Mouse (Mus musculus): ENCODE results near the gene Pitx2. TPM values are rescaled to one million over a fixed set of nuclear protein-coding genes. Genes with fewer than 3 reads are reported as not detected.

Gene Pitx2
- polyA plus RNA-seq, 1 experiment from 2014 or later = 0.20 TPM

GRCm38 (mm10) chr3:129164246-129164645 is 35.4 kb upstream of the Pitx2 start:
- Histone ChIP-seq H3K27ac (ENCODE audit: low read depth) (no peak overlapping the region), H3K27me3 (ENCODE audit: insufficient read depth, low read length) (0 out of 2 replicates have a peak, but pooled peaks cover 4% of the 10 kb centered on the region), H3K4me1 (ENCODE audit: insufficient read depth) (no peaks in the 10 kb centered on the region), H3K9me3 (ENCODE audit: low read length) (no peaks in the 10 kb centered on the region), H3K4me2 (ENCODE audit: low read depth, low read length) (no peak overlapping the region), H3K36me3 (replicated peaks; ENCODE audit: insufficient read depth, low read length) (no peaks in the 10 kb centered on the region), H3K9ac (replicated peaks) (no peak overlapping the region), H3K4me3 (ENCODE audit: low read depth, low read length) (no peak overlapping the region)
- 69% methylated on average over 1 of the region's 1 CpGs for WGBS (ENCODE audit: insufficient replicate concordance)
- ATAC-seq = no peak
- no peak for DNase-seq
- no peak for TF ChIP-seq EP300 (IDR thresholded peaks at IDR 0.05; ENCODE audit: low read depth)
- no peak for TF ChIP-seq CTCF (IDR thresholded peaks at IDR 0.05; ENCODE audit: low read depth)

GRCm38 (mm10) chr3:129165715-129166114 is 34.0 kb upstream of the Pitx2 start:
- DNase-seq (no peak), ATAC-seq (no peak)
- no peak overlapping the region for H3K4me2 ChIP-seq (ENCODE audit: low read depth, low read length)
- WGBS (ENCODE audit: insufficient replicate concordance) = 68% methylated on average over 8 of the region's 8 CpGs
- H3K27me3 ChIP-seq (ENCODE audit: insufficient read depth, low read length) = 0 out of 2 replicates have a peak, but pooled peaks cover 4% of the 10 kb centered on the region
- H3K9ac ChIP-seq (replicated peaks) = no peak overlapping the region
- H3K36me3 ChIP-seq (replicated peaks; ENCODE audit: insufficient read depth, low read length) = no peaks in the 10 kb centered on the region
- no peak for TF ChIP-seq EP300 (IDR thresholded peaks at IDR 0.05; ENCODE audit: low read depth)
- TF ChIP-seq CTCF (IDR thresholded peaks at IDR 0.05; ENCODE audit: low read depth) = no peak
- H3K27ac ChIP-seq (ENCODE audit: low read depth) = no peak overlapping the region
- H3K4me1 ChIP-seq (ENCODE audit: insufficient read depth) = no peaks in the 10 kb centered on the region
- H3K4me3 ChIP-seq (ENCODE audit: low read depth, low read length) = no peak overlapping the region
- no peaks in the 10 kb centered on the region for H3K9me3 ChIP-seq (ENCODE audit: low read length)

GRCm38 (mm10) chr3:129166684-129167083 is 33.0 kb upstream of the Pitx2 start:
- no peaks in the 10 kb centered on the region for H3K36me3 ChIP-seq (replicated peaks; ENCODE audit: insufficient read depth, low read length)
- H3K4me3 ChIP-seq (ENCODE audit: low read depth, low read length) = no peak overlapping the region
- 0 out of 2 replicates have a peak, but pooled peaks cover 4% of the 10 kb centered on the region for H3K27me3 ChIP-seq (ENCODE audit: insufficient read depth, low read length)
- H3K9me3 ChIP-seq (ENCODE audit: low read length) = no peaks in the 10 kb centered on the region
- DNase-seq = no peak
- no peak for ATAC-seq
- no peaks in the 10 kb centered on the region for H3K4me1 ChIP-seq (ENCODE audit: insufficient read depth)
- no peak overlapping the region for H3K27ac ChIP-seq (ENCODE audit: low read depth)
- no peak for TF ChIP-seq EP300 (IDR thresholded peaks at IDR 0.05; ENCODE audit: low read depth)
- TF ChIP-seq CTCF (IDR thresholded peaks at IDR 0.05; ENCODE audit: low read depth) = no peak
- no peak overlapping the region for H3K9ac ChIP-seq (replicated peaks)
- WGBS (ENCODE audit: insufficient replicate concordance) = 7% methylated on average over 6 of the region's 6 CpGs
- H3K4me2 ChIP-seq (ENCODE audit: low read depth, low read length) = no peak overlapping the region

- Histone ChIP-seq H3K9me3 (ENCODE audit: low read length) (no peaks in the 10 kb centered on the region), H3K36me3 (replicated peaks; ENCODE audit: insufficient read depth, low read length) (no peaks in the 10 kb centered on the region), H3K9ac (replicated peaks) (no peak overlapping the region), H3K4me2 (ENCODE audit: low read depth, low read length) (no peak overlapping the region), H3K4me1 (ENCODE audit: insufficient read depth) (no peaks in the 10 kb centered on the region), H3K27me3 (ENCODE audit: insufficient read depth, low read length) (0 out of 2 replicates have a peak, but pooled peaks cover 4% of the 10 kb centered on the region), H3K4me3 (ENCODE audit: low read depth, low read length) (no peak overlapping the region), H3K27ac (ENCODE audit: low read depth) (no peak overlapping the region)
- DNase-seq (no peak), ATAC-seq (no peak)
- 52% methylated on average over 7 of the region's 7 CpGs for WGBS (ENCODE audit: insufficient replicate concordance)
- TF ChIP-seq EP300 (IDR thresholded peaks at IDR 0.05; ENCODE audit: low read depth) = no peak
- no peak for TF ChIP-seq CTCF (IDR thresholded peaks at IDR 0.05; ENCODE audit: low read depth)
Measured at GRCm38 (mm10) chr3:129170416-129170815, 29.3 kb upstream of the Pitx2 start.

GRCm38 (mm10) chr3:129171789-129172188 is 27.9 kb upstream of the Pitx2 start:
- H3K9me3 ChIP-seq (ENCODE audit: low read length) = no peaks in the 10 kb centered on the region
- TF ChIP-seq EP300 (IDR thresholded peaks at IDR 0.05; ENCODE audit: low read depth) (no peak), CTCF (IDR thresholded peaks at IDR 0.05; ENCODE audit: low read depth) (no peak)
- H3K4me3 ChIP-seq (ENCODE audit: low read depth, low read length) = no peak overlapping the region
- no peak overlapping the region for H3K9ac ChIP-seq (replicated peaks)
- ATAC-seq (no peak), DNase-seq (no peak)
- H3K4me2 ChIP-seq (ENCODE audit: low read depth, low read length) = no peak overlapping the region
- no peak overlapping the region for H3K27ac ChIP-seq (ENCODE audit: low read depth)
- H3K36me3 ChIP-seq (replicated peaks; ENCODE audit: insufficient read depth, low read length) = no peaks in the 10 kb centered on the region
- no peaks in the 10 kb centered on the region for H3K4me1 ChIP-seq (ENCODE audit: insufficient read depth)
- 0 out of 2 replicates have a peak, but pooled peaks cover under 1% of the 10 kb centered on the region for H3K27me3 ChIP-seq (ENCODE audit: insufficient read depth, low read length)
- WGBS (ENCODE audit: insufficient replicate concordance) = 84% methylated on average over 4 of the region's 4 CpGs

- H3K4me3 ChIP-seq (ENCODE audit: low read depth, low read length) = no peak overlapping the region
- H3K9me3 ChIP-seq (ENCODE audit: low read length) = no peaks in the 10 kb centered on the region
- no peak for DNase-seq
- H3K4me1 ChIP-seq (ENCODE audit: insufficient read depth) = no peaks in the 10 kb centered on the region
- H3K4me2 ChIP-seq (ENCODE audit: low read depth, low read length) = no peak overlapping the region
- peaks cover 56% of the 10 kb centered on the region for H3K27me3 ChIP-seq (ENCODE audit: insufficient read depth, low read length)
- no peak for ATAC-seq
- H3K9ac ChIP-seq (replicated peaks) = no peak overlapping the region
- 7% methylated on average over 12 of the region's 12 CpGs for WGBS (ENCODE audit: insufficient replicate concordance)
- no peaks in the 10 kb centered on the region for H3K36me3 ChIP-seq (replicated peaks; ENCODE audit: insufficient read depth, low read length)
- H3K27ac ChIP-seq (ENCODE audit: low read depth) = no peak overlapping the region
- TF ChIP-seq EP300 (IDR thresholded peaks at IDR 0.05; ENCODE audit: low read depth) (no peak), CTCF (IDR thresholded peaks at IDR 0.05; ENCODE audit: low read depth) (no peak)
Measured at GRCm38 (mm10) chr3:129194436-129194835, 5.2 kb upstream of the Pitx2 start.

GRCm38 (mm10) chr3:129195036-129195435 is 4.6 kb upstream of the Pitx2 start:
- H3K4me2 ChIP-seq (ENCODE audit: low read depth, low read length) = no peak overlapping the region
- H3K4me3 ChIP-seq (ENCODE audit: low read depth, low read length) = no peak overlapping the region
- TF ChIP-seq CTCF (IDR thresholded peaks at IDR 0.05; ENCODE audit: low read depth) = no peak
- TF ChIP-seq EP300 (IDR thresholded peaks at IDR 0.05; ENCODE audit: low read depth) = no peak
- peaks cover 62% of the 10 kb centered on the region for H3K27me3 ChIP-seq (ENCODE audit: insufficient read depth, low read length)
- no peak for ATAC-seq
- 5% methylated on average over 16 of the region's 16 CpGs for WGBS (ENCODE audit: insufficient replicate concordance)
- H3K36me3 ChIP-seq (replicated peaks; ENCODE audit: insufficient read depth, low read length) = no peaks in the 10 kb centered on the region
- no peak overlapping the region for H3K9ac ChIP-seq (replicated peaks)
- H3K9me3 ChIP-seq (ENCODE audit: low read length) = no peaks in the 10 kb centered on the region
- H3K27ac ChIP-seq (ENCODE audit: low read depth) = no peak overlapping the region
- no peak for DNase-seq
- H3K4me1 ChIP-seq (ENCODE audit: insufficient read depth) = 0 out of 2 replicates have a peak, but pooled peaks cover 6% of the 10 kb centered on the region

All from liver, postnatal 0 days (tissue).